Mouse (Mus musculus) liver (tissue): Measurements from ENCODE around the gene Tpgs1.

Experiments used
- DNase-seq: peaks from one replicate; pipeline ENCODE4 v3.0.0-alpha.2; 2020; ENCODE audit warnings: mixed read lengths

Tpgs1 gene

DNA sequence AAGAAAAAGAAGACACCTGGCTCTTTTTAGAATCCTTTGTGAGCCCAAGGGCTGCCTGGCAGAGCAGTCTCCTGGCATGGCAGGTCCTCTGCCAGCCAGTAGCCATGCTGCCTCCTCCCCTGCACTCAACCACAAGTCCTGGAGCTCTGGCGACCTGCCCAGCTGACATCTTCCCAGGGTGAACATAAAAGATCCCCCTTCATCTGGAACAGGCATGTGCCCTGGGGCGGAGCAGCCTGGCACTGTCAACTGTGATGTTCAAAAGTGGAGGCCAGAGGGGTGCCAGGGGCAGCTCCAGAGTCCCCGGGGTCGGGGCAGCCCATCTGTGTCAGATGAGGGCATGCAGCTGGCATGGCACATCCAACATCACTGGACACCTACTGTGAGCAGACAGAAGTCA lies 45.8 kb downstream of the Tpgs1 start:
- no peak for DNase-seq

DNA sequence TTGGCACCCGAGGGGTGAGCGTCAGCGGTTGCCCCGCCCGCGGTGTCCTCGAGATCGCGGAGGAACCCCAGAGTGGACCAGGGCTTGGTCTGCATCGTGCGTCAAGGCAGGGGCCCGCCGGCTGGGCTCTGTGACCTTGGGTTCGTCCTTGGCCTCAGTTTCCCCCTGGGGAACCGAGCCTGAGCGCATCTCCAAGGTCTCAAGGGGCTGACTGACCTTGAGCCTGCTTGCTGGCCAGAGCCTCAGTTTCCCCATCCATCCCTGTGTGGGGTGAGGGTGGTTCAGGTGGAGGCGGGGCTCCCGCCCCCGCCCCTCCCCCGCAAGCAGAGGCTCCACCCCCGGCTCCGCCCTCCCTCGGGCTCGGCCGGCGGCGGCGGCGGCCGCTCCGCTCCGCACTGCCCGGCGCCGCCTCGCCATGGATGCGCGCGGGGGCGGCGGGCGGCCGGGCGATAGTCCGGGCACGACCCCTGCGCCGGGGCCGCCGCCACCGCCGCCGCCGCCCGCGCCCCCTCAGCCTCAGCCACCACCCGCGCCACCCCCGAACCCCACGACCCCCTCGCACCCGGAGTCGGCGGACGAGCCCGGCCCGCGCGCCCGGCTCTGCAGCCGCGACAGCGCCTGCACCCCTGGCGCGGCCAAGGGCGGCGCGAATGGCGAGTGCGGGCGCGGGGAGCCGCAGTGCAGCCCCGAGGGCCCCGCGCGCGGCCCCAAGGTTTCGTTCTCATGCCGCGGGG lies 47.3 kb downstream of the Tpgs1 start, which contains the start of gene Hcn2:
Hcn2 (plus strand) TSS at position 381 of the 734 bp plus-strand sequence.
- DNase-seq: no peak

- DNase-seq: no peak
Observed at GRCm38 (mm10) chr10:79716988-79717355, 47.8 kb downstream of the Tpgs1 start.

DNA sequence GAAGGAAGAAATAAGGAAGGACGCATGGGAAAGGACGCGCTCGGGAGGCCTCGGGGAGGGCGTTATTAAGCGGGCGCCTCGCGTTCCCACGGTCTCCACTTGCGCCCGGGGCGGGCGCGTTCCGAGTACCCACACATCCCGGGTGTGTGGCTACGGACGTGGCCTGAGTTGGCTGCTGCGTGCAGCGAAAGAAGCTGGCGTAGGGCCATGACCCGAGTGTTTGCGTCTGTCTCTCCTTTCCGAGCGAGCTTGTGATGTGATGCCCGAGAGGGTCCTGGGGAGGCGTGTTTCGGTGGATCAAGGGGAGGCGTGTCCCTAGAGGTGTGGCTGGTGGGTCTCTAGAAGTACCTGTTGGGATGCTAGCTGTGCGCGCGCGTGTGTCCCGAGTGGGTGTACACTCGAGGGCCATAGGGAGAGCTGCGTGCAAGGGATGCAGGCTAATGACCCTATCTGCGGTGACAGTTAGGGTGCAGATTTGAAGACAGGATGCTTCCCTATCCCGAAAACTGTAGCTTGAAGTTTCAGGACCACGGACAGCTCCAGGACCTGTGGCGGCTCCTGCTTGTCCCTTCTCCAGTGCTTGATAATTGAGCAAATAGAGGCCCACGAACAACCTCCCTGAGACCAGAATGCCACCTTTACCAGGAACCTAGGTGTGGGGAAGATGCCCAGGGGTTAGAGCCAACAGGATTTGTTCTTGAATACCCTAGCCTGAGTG lies 48.6 kb downstream of the Tpgs1 start:
- DNase-seq: peak; percentile 80

GRCm38 (mm10) chr10:79721089-79721488 lies 51.9 kb downstream of the Tpgs1 start:
- no peak for DNase-seq

DNA sequence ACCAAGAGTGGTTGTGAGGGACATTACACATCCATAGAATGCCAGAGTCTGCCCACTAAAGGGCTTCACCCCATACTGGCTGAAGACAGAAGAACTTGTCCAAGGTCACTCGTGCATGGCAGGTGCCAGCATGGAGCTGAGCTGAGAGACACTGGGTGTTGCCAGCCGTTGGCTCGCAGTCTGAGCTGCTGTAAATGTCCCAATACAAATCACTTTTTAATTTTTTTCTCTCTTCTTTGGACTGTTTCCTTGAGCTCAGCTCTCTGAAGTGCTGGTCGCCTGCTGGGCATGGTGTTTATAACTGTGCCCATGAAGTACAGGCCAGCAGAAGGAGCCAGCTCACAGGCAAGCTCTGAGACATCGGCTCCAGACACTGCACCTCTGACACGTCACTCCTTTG lies 53.9 kb downstream of the Tpgs1 start:
- no peak for DNase-seq

DNA sequence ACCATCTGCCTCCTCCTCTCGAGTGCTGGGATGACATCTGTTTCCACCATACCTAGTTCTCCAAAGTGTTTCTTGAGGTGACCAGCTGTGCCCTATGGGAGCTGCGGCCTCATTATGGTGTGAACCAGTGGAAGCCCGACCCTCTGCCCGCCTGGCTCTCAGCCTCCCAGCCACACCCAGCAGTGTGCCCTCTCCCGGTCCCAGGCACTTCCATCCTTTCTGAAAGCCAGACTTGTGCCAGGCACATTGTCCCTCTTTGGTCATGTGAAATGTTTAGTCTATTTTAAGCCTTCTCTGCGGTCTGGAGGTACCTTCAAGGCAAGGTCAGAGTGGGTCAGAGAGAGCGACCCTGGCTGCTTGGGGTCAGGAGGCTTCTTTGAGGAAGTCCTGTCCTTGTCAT lies 54.5 kb downstream of the Tpgs1 start:
- no peak for DNase-seq
